Mouse (Mus musculus) spleen, postnatal 4 days (tissue): ENCODE data around the gene Evc.
A peak's percentile ranks its signal among the peaks of the same experiment; 100 is the strongest.

Source experiments
- DNase-seq, 2 experiments: peaks; one replicate each; pipeline ENCODE4 v3.0.0; 2022; ENCODE audit warnings: low spot score in 2 of 2

Gene Evc

DNA sequence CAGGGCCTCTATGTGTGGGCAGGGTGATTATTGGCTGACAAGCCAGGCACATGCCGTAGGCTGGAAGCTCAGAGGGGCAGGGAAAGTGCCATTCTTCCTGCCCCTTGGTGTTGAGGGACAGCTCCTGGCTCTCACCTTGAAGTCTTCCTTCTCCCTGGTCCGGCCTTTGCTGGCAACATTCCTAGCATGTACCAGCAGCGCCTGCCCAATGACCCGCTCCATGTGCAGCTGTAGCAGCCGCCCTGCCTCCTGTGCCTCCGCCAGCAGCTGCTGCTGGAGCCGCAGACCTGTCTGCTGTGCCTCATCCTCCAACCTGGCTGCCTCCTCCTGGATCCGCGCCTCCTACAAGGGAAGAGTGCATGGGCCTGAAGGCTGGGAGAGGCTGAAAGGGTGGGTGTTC is 26.7 kb downstream of the Evc start:
- DNase-seq = no peak

DNA sequence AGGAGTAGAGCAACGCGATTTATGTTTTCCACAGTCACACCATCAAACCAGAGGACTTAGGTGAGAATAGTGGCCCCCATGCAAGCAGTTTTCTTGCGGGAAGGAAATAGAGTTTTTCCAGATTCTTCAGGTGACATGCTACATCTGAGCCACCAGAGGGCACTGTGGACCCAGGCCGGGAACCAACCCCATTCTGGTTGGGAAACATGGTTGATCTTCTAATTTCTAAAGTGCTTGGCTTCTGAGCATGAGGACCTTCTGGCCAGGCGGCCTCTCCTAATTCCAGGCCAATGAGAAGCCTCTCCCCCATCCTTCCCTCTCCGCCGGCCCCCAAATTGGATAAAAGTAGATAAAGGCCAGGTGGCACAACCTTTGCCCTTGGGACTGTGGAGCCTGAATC is 38.3 kb downstream of the Evc start:
- DNase-seq = no peak

DNA sequence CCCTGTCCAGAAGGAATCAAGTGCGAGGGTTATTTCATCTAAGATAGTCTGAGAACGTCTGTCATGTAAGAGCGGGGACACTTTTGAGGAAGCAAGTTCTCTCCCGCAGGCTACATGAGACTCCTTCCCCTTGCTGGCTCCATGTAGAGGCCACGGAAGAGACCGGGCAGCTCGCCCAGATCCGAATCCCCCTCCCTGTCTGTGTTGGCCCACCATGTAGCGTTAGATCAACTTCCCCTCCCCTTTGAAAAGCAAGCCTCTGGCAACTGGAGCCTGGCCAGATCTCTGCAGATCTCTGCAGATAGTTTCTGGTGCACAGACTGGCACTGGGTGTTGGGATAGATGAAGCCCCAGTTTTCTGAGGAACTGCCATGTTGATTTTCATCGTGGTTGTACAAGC is 40.0 kb downstream of the Evc start:
- DNase-seq = no peak

DNA sequence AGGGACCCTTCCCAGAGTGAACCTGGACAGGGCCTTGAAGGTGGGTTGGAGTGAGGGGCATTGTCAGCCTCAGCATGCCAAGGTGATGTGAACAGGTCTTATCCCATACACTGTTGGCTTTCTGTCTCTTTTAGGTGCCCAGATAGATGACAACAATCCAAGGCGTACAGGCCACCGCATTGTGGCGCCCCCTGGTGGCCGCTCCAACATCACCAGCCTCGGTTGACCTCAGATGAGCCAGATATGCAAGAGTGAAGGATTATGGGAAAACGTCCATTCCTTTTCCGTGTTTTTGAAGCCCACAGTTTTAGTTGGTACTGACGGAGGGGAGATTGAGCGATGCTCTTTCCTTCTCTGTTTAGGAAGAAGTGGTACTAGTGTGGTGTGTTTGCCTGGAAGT is 45.7 kb downstream of the Evc start:
- DNase-seq = no peak

DNA sequence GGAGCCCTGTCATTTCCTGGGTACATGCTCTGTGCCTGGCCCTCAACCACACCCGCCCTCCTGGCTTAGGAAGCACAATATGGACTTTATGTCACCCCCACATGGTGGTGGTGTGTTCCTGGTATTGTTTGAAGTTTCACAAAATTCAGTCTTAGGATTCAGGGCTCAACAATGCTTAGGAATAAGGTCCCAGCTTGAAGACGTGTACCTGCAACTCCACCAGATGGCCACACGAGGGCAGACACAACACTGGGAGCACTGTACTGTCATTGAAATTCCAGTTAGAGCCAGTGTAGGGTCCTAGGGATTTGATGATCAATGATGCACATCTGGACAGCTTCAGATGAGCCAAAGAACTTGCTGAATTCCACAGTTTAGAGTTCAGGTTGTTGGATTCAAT is 47.5 kb downstream of the Evc start:
- DNase-seq = no peak

DNA sequence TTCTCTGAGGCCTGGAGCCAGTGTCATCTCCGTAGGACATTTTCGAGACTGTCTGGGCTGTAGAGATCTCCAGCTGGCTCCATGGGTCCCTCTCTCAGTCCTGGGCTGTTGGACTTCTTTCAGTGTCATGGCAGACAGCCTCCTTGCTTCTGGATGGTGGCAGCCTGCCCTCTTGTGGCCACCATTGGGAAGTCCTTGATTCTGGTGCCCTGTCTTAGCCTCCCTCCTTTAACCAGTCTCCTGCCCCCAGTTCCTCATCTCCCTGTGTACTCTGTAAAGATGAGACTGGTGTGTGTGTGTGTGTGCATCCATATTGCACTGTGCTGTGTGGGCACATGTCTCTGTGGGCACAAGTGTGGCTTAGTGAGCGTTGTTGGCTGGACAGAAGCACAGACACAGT is 48.3 kb downstream of the Evc start:
- no peak for DNase-seq

DNA sequence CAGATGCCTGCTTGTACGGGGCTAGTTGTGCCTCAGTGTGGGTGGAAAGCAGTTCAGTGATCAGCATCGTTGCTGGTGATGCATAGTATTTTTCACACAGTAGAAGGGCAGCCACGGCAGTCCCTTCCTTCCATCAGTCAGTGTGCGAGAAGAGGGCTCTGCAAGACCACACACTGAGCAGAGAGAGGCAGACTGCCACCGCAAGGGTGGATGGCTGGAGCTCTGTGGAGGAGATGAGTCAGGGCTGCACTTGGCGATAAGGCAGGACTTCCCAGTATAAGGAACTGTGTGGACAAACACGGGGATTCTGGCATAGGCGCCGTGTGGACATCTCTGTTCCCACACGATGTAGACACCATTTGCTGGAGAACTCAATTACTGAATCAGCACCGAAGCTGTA is 55.7 kb downstream of the Evc start:
- DNase-seq = no peak

DNA sequence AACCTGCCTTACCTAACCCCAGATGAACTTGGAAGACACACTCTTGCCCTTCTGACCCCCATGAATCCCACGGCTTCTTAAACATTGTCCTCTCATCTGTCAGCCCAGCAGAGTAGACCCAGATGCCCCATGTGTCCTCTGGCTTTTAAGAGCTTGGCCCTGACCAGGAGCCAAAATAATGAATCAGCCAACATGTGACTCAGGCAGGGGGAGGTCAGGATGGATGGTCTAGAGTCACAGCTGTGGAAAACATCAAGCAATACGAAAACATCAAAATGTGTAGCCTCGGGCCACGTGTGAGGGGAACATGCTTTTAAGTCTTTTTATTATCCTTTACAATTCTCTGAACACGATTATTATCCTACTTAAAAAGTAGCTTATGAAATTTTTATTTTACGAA is 72.9 kb downstream of the Evc start:
- DNase-seq = no peak

DNA sequence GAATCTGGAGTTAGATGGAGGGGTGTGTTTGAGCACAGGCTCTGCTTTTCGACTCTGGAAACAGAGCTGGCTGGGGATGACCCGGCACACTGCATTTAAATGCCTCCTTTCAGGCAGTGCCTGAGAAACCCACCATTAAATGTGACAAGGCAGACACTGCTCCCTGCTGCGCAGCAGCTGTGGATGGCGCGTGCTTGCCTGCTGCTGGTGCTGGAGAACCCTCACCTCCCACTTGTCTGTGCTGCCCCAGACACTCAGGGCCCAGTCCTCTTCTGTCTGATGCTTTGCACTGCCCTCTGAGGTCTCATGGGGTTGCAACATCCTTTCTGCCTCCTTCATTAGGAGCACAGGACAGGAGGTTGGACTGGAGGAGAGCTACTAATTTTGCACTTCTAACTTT is 75.0 kb downstream of the Evc start:
- no peak for DNase-seq

DNA sequence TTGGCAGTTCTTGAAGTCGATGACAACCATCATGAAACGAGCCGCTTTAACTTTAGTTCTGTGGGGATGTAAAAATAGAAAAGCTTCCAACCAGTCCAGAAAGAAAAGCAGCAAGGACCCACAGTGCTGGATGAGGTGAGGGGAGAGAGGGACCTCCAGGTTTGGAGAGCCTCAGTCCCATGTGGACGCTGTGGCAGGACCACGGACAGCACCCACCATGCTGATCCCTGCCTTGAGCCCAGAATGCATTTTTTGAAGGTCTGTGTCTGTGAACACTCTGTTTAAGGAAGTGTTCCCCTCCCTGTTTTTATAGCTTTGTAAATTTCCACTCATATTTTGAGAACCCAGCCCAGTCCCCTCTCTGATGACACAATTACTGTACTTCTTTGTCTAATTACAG is 79.5 kb downstream of the Evc start:
- no peak for DNase-seq

DNA sequence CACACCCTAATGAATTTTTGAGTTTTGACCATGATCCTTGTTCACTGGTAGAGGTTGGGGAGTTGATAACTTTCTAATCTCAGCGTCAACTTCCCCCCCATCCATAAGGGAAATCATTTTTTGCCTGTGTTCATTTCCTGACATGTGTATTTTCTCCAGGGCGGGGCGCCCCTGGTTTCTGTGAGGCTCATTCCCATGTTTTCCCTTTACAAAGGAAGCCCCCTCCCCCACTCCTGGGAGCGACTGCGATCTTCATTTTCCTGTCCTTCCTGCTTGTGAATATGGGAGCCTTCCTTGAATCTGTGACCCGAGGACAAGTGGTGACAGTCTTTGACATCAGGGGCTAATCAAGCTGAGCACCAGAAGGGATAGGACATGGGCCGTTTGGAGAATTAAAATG is 79.9 kb downstream of the Evc start:
- no peak for DNase-seq

DNA sequence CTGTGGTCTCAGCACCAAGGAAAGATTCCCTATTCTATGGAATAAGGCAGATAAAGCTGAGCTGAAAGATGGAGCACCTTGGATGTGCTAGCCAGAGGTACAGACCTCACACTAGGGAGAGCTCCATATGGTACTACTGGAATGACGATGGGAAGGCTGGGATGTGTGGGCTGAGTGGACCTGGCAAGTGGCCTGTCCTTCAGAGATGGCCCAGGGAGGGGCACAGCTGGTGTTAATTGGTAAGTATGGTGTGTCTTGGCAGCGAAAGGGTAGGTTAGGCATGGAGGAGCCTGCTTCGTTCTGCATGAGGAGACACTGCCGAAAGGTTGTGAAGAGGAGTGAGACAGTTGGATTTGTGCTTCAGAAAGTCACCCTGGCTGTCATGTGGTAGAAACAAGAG is 82.2 kb downstream of the Evc start:
- no peak for DNase-seq

DNA sequence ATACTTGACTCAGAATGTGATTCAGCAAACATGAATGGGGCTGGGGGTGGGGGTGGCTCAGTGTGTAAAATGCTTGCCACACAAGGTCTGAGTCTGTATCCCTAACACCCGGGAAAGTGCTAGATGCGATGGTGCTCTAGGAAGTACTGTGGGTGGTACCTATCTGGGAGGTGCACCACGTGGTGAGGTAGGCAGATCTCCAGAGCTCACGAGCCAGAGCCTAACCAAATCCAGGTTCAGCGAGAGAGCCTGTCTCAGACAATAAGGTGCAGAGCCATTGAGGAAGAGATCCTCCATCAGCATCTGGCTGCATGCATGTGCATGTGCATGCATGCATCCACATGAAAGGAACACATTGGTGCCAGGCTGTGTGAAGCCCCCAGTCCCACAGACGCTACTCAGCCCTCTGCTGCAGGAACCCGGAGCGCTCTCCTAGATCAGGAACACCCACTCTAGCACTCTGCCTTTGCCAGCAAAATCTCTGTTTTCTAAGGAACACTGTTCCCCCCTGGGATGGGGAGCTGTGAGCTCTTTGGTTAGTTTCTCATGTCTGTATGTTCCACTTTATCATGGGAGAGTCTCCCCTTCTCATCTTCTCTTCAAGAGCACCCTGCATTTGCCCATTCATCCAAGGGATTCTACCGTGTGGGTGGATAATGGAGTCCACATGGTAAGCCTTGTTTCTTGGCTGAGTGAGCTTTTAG is 84.4 kb downstream of the Evc start:
- DNase-seq = no peak

DNA sequence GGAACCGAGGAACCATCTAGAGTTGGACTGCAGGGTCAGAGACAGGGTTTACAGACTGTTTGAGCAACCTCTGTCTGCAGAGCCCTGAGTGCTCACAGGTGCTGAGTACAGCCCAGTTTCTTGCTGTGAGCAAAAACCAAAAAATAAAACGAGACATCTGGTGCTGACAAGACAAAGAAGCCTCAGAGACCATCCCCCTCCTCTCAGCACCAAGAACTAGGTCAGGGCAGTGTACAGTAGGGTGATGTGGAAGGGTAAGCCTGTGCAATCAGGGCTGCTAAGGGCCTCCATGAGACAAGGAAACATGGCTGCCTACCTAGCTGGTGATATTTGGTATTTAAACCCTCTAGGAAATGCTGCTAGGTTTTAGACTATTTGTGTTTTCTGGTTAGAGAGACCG is 85.1 kb downstream of the Evc start:
- no peak for DNase-seq

DNA sequence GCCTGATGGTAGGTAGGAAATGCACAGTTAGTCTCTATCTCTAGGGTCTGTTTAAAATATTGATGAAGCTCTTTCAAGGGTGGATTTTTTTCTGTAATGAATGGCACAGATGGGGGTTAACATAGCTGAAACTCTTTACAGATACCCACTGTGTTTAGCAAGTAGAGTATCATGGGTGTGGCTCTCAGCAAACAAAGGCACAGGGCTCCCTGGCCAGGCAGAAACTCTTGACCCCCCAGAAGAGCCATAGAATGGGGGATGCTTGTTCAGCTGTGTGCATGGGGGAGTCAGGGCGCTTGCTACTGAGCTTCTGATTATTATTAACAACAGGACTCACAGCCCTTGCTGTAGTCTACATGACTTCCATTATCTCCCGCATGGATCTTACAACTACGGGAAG is 87.8 kb downstream of the Evc start:
- no peak for DNase-seq

DNA sequence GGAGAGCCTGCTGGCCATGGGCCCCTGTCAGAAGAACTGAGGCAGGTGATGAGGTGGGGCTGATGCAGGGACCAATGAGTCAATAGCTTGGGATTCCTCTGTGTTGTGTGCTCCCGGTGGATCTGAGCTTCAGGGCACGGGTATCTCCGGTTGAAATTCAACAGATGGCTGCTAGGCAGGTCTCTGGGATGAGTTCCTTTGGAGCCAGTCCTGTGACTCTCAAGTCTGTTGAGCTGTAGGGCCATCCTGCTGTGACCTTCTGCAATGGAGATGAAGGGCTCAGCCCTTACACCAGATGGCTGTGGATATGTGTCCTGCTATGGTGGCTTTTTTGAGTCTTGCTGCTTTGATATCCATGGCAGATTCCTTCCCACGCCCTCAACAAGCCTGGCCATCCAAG is 89.2 kb downstream of the Evc start:
- no peak for DNase-seq

DNA sequence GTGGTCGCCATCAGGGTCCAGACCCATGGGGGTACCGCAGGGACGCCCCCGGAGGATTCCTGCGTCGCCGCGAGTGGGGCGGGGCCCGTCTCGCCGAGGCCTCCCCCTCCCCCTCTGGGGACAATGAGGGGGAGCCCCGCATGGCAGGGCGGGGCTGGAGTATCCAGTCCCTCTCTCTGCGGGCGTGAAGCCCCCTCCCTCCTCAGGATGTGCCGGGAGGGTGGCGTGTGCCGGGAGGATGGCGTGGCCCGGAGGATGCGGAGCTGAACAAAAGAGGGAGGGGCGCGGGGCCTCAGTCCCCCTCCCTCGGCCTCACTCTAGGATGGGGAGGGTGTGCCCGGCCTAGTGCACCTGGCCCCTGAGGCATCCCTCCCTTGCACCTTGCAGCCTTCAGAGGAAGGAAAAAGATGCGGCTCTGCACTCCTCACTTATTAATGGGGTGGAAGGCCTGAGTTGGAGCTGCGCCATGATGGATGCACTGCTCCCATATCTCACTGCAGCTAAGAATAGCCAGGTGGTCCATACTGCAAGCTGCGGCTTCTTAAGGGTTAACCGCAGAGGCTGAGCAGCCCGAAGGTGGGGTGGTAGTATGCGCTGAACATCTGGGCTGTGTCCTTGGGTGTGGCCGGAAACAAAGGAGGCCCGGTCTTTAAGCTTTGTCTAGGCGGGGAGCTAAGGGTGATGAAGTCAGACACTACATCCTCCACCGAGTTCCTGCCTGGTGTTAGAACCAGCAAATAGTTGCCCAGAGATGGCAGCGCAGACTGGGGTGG is 90.4 kb downstream of the Evc start:
- no peak for DNase-seq

DNA sequence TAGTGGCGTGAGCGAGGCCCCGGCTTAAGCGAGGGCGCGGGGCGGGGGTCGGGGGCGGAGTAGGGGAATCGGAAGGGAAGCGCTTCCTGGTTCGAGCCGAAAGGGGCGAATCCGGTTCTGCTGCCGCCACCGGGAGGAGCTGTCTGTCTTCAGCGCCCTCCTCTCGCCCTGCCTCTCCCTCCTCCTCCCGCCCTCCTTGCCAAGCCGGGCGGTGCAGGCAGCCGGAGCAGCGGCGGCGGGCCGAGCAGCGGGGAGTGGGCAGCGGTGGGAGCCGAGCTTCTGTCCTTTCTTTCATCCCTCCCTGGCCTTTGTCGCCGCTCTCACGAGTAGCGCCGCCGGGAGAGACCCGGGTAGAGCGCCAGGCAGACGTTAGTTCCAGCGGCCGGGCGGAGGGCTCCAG is 91.0 kb downstream of the Evc start:
- no peak for DNase-seq

DNA sequence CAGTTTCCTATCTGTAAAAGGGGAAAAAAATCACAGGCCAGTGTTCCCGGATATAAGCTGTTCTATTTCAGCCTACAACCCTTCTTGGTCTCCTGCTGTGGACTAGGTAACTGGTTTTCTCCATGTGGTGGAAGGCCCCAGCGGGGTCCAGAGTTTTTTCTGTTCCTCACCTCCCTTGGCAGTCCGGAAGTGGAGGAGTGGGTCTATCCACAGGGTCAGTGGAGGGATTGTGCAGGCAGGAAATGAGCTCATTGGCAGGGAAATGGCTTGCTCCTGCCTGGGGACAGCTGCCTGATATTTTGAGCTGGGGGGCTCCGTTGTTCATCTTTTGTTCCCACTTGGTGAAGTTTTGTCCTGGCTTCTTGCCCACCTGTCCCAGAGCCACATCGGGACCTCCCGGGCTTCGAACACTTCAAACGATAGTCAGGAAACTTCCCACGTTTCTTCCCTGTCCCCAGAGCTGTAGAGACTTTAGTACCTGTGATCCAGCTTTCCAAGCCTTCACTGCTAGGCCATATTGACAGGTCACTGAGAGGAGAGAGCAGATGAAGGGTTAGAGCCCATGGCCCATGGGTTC is 91.9 kb downstream of the Evc start:
- DNase-seq = no peak

DNA sequence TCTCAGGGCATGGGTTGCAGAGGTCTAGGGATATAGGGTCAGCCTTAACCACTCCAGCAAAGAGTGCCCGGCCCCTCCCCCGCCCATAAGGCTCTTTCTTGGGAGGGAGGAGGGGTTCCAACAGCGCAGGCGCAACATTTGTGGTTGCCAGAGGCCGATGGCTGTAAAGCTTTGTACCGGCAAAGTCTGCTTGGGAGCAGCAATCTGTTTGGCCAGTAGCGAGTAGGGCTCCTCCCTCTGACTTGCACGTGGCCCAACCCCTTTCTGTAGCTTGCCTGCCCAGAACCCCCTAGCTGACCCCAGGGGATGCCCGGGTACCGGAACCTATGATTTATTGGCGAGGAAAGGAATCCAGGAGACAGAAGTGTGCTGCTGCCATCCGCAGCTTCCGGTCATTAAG is 92.5 kb downstream of the Evc start:
- DNase-seq = no peak

DNA sequence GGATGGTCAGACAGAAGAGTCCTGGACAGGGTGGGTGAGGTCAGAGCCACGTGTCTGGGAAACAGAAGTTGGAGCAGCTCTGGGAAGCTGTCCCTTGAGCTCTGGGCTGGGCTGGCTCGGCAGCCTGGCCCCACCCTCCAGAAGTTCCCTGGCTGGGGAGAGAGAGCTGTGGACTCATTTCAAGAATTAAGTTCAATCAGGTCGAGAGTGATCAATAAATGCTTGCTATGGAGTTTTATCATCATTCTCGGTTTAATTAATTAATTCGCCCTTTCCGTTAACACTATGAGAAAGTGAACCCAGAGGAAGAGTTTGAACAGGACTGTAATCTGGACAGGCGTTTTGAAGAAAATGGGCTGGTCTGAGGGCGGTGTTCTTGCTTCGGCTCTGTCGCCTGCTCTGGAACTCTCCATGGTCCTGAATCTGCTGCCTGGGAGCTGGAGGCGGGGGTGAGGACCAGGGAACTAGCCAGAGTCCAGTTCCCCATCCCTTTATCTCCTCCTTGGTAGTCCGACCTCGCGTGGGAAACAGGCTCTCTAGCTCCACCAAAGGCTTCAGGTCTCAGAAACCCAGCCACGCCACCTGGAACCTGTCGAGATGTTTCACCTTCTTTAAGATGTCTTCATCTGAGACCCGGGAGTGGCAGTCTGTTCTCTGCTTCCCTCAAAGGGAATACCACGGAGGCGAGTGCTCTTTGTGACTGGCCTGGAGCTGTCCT is 93.4 kb downstream of the Evc start:
- DNase-seq = peak; percentile 36 to 76

DNA sequence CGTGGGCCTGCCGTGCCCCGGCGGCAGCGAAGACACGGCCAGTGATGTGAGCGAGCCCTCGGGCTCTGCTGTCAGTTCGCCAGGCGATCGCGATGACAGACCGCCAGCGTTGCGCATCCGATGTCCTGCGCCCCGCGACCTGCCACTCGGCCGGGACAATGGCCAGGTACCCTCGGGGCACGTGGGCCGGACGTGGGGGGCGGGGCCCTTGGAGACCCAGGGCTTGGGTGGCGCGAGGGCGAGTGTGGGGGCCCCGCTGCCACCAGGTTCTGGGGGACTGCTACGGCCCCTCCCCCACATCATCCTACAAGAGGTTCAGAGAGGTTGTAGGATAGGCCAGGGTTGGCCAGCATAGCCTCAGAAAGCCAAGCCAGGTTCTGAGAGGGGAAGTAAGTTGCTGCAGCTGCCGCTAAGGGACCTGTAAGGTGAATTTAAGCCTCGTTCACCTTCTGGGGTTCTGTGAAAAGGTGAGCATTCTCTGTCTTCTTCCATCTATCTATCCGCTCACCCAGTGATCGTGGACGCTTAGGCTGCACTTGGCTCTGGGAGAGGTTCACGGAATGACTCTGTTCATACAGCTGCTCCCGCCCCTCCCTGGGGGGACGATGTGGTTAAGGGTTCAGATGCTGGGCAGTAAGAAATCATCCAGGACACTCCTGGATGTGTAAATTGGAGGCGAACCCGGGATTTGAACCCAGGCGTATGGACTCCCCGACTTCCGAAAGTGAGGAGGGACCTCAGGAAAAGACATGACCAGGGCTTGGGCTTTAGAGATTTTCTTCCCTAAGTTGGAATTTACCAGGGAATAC is 94.1 kb downstream of the Evc start:
- DNase-seq = no peak
